Mouse (Mus musculus): ENCODE data around the gene Tppp3.

GRCm38 (mm10) chr8:105453296-105453695, 18.0 kb downstream of the Tppp3 start:
- TF ChIP-seq POLR2A (IDR thresholded peaks at IDR 0.05; ENCODE audit: borderline replicate concordance, control insufficient read depth, low read depth, low read length) = no peak
- no peak for TF ChIP-seq CTCF (IDR thresholded peaks at IDR 0.05; ENCODE audit: control insufficient read depth, insufficient read depth, low read length)

All from bone marrow, adult 2 months (tissue).